Mouse (Mus musculus): ENCODE data around the gene Tmem169.

Gene Tmem169

DNA sequence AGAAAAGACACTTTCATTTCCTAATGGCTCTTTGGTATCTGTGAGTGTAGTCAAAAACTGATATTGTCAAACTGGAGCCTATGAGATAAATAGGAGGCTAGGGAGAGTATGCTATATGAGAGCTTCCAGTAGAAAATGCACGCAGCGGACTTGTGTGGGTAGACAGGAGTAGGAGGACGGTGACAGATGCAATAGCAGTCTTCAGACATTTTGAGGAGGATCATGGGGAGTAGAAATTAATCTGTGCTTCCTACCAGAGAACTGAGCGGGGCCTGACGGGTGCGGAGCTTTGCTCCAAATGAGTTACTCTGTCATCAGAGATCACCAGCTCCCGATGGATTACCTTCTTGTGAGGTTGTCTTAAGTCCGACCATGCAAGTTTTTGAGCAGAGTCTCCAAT, 52.6 kb downstream of the Tmem169 start:
- DNase-seq, result no peak

GRCm38 (mm10) chr1:72338341-72338740, 54.2 kb downstream of the Tmem169 start:
- no peak for DNase-seq

DNA sequence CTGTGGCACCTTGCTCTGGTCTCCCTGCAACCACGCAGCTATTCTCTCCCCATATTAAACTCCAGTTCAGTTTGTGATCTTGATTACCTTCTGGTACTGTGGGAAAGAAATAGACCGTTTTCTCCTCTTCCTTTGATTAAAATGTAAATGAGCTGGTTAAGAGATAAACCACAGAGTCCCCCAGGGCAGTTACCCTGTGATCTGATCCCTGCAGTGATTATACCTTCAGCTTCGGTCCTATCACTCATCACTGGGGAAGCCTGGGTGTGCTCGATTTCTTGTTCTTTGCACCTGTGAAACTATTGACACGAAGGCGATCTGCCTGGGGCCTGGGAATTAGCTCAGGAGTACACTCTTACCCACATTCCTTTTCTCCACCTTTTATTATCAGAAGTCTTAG, 63.7 kb downstream of the Tmem169 start:
- DNase-seq, result no peak

Data from retina, postnatal 1 day (tissue).